Mouse (Mus musculus) heart, adult 2 months (tissue): ENCODE results near the gene Mrtfa.

Experiments
- CTCF ChIP-seq: fragments of 200-600 bp; IDR thresholded peaks from 2 replicates; pipeline ENCODE4 v1.8.1; 2022; ENCODE audit warnings: antibody characterized with exemption, mild to moderate bottlenecking, moderate library complexity
- POLR2A ChIP-seq: fragments of 200-500 bp; IDR thresholded peaks from 2 replicates; pipeline ENCODE4 v1.6.1; 2011; ENCODE audit warnings: mild to moderate bottlenecking, low read depth, low read length, control low read depth; ENCODE audit not compliant: insufficient read depth

- TF ChIP-seq POLR2A (no peak), CTCF (no peak)
Measured at GRCm38 (mm10) chr15:81022437-81022836, 168.1 kb downstream of the Mrtfa start.
